Mouse (Mus musculus) liver (tissue): ENCODE measurements at regions not wholly inside any gene's neighbourhood (a gene's known extent, or its start where the extent isn't known, plus 50 kb on each side); places are given as distances from the start of the nearest gene placed in this dataset.

Experiments
- DNase-seq: peaks from one replicate; pipeline ENCODE4 v3.0.0-alpha.2; 2020; ENCODE audit warnings: mixed read lengths

- DNase-seq = no peak
Measured at GRCm38 (mm10) chr5:119149389-119150185, 520.9 kb upstream of the Tbx3 start.

DNA sequence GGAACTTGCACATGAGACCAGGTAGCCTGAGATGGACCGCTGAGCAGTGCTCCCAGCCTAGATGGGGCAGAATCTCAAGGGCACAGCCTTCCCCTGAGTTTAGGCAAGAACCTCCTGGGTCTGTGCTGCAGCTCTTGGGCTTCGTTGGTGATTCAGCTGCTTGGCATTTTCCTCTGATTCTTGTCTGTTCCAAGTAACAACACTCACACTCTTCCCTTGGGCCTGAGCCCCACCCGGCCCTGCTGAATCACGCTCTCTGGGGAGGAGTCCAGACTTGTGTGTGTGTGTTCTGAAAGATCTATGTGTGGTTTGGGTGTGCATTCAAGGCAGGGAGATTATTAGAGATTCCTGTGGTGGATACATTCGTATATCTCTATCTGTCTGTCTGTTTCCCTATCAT is 517.4 kb upstream of the Tbx3 start:
- DNase-seq = no peak

DNA sequence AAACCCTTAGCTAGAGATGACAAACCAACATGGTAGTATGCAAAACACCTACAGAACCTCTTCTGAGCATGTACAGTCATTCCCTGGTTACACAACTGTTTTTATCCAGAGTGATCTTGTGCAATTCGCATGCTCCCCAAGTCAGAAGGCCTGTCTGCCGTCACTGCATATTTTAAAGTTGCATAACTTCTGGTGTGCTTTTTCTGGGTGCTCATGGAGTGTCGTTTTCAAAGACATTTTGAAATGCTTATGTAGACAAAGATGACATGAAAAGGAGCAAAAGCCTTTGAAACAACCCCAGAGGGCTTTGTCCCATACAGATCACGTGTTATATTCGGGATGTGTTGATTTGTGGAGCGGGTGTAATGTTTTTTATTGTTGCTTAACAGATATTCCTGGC is 513.8 kb upstream of the Tbx3 start:
- DNase-seq = no peak

DNA sequence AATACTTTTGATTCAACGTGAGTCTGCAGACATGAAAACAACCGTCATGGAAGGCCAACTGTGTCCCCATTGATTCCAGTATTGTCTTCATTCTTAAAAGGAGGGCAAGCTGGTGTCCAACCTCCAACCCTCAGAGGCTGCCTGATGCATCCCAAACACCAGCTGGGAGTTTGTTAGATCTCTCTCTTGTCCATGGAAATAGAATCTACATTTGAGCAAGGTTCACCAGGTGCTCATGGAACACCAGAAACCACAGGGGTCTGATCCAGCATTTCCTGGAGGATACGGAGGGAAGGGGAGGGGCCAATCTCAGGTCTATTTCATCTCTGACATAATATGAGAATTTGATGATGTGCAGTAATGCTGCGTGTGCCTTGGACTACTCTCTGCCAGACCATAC is 512.3 kb upstream of the Tbx3 start:
- no peak for DNase-seq

- no peak for DNase-seq
Measured at GRCm38 (mm10) chr5:119162132-119162675, 508.3 kb upstream of the Tbx3 start.

- peak; percentile 38 for DNase-seq
Measured at GRCm38 (mm10) chr5:119167718-119168117, 502.8 kb upstream of the Tbx3 start.

GRCm38 (mm10) chr5:119169274-119169673 is 501.2 kb upstream of the Tbx3 start:
- DNase-seq = no peak

- DNase-seq = no peak
Measured at GRCm38 (mm10) chr5:119171626-119172025, 498.8 kb upstream of the Tbx3 start.

DNA sequence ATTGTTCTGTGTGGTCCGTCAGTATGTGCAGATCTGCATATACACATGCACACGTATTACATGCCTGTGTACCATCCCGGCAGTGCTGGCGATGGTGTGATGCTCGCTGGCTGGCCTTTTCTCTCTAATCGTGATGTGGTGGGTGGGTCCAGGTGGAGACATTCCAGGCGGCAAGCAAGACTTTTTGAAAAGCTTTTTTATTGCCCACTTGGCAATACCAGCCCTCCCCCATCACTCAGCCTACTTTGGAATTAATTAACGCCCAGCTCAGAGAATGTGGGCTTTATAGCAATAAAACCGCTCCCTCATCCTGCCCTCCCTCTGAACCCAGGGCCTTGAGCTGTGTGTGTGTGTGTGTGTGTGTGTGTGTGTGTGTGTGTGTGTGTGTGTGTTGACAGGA is 491.7 kb upstream of the Tbx3 start:
- DNase-seq = no peak

DNA sequence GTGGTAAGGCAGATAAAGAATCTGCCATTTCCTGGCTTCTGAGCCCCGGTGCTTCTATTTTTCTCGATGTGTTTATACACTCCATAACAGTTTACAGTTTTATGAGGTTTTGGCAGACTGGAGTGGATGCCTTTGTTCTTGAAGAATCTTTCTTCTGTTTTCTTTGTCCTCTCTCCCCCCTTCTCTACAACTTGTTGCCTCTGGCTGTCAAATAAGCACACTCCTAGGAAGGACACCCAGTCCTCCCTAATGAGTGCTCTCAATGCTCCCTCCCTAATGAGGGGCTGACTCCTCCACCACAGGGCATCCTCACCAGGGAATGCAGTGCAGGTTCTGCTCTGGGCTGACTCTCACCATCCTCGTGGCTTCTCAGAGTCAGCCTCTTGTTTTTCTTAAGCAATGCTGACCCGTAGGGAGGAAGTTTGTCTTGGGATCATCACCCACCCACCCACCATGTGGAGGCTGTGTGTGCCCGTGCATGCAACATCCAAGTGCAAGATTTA is 486.9 kb upstream of the Tbx3 start:
- DNase-seq = no peak

- DNase-seq = no peak
Measured at GRCm38 (mm10) chr5:119186611-119187010, 483.9 kb upstream of the Tbx3 start.

DNA sequence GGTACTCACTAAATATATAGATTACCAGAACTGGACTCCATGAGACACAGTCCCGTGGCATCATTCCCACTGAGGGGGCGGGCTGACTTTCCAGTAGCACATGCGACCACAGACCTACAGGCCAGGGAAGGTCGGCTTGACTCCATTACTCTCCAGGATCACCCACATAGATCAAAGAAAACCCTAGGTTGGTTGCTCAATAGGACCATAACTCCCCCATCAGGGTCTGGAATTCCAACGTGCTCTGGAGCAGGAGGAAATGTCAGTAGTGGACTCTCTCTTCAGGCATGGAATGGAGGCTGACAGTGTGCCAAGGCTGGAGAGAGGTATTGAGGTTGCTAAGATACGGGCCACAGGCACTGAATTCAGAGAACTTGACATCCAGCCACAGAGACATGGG is 482.0 kb upstream of the Tbx3 start:
- DNase-seq = no peak

DNA sequence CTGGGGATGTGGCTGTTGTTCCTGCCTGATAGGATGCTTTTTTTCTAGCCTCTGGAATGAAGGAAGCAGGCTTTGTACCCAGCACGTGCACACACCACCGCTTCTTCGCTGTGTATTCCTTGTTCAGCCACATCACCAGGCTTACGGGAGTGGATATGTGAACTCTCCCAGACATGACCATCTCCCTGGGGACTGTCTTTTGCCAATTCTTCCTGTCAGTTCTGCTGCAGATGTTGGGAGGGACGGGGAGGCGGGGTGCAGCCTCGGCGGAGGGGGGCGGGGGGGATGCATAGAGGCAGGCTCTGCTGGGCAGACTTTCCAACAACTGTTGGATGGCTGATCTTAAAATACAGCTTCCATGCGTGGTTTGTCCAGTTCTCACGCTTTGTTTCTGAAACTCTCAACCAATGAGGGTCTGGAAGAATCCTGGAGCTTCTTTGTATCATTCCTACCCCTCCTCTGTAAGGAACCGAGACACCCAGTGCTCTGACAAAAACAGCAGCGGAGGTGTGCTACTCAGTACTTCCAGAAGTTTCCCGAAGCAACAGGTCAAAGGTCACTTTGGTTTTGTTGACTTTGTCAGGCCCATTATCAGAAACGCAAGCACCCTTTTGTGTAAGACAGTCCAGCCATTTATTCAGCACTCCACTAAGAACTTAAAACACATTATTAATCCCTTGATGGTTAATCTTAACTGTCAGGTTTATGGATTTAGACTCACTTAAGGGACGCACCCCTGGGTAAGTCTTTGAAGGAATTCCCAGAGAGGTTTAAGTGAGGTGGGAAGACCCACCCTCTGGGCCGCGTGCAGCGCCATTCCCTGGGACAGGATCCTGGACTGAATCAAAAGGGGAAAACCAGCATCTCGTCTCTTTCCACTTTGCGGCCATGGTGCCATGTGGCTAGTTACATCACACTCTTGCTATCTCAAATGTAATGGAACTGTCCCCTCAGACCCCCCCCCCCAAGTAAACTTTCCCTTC is 476.5 kb upstream of the Tbx3 start:
- DNase-seq = no peak

DNA sequence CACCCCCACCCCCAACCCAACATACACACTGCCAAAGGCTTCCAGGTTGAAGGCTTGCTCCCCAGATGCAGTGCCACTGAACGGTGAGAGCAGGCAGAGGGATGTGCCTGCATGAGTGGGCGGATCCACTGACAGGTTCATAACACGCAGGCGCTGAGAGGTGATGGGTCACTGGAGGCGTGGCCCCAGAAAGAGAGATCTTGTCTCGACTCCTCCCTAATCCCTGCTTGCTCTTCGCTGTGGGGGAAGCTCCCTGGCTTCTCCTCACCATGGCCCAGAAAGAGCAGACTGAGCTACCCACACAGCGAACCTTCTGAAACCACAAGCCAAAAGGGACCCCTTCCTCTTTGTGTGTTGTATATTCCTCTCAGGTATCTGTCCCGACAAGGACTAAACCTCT is 470.6 kb upstream of the Tbx3 start:
- DNase-seq = no peak

GRCm38 (mm10) chr5:119201251-119201650 is 469.2 kb upstream of the Tbx3 start:
- DNase-seq = no peak

DNA sequence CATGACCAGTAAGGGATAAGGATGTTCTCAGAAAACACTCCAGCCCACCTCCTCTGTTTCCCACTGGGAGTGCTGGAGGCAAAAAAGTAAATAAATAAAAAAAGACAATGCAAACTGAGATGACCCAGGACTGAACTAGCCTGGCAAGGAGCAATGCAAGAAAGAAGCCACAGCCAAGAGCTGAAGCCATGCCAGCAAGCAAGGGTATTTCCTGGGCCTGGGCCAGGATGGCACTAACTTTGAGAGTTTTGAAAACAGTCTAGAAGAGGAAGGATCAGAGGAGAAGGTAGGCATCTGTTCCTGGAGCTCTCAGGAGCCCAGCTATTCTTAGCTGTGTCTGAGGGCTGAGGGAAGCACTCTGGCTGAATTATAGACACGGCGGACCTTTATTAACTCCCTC is 465.7 kb upstream of the Tbx3 start:
- no peak for DNase-seq

- DNase-seq = no peak
Measured at GRCm38 (mm10) chr5:119208077-119208476, 462.4 kb upstream of the Tbx3 start.

- DNase-seq = no peak
Measured at GRCm38 (mm10) chr5:119213196-119213595, 457.3 kb upstream of the Tbx3 start.

- DNase-seq = no peak
Measured at GRCm38 (mm10) chr5:119213692-119214357, 456.6 kb upstream of the Tbx3 start.

GRCm38 (mm10) chr5:119214937-119215336 is 455.5 kb upstream of the Tbx3 start:
- DNase-seq = no peak

DNA sequence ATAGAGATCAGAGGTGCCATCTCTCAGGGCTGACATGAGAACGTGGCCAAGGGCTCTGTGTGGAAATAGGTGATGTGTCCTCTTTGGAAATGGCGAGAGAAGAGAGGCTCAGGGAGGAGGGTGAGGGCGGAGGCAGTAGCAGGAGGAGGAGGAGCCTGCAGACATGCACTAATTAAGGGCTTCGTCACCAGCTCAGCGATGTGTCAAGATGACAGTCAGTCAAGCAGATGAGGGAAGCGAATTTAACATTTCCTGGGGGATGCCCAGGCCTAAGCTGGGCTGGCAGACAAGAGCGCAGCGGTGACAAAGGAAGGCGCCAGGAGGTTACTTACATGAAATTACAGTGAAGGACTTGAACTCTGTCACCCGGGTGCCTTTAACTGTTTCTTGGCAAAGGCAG is 455.1 kb upstream of the Tbx3 start:
- DNase-seq = no peak

- DNase-seq = no peak
Measured at GRCm38 (mm10) chr5:119216146-119216545, 454.3 kb upstream of the Tbx3 start.

GRCm38 (mm10) chr5:119217077-119217476 is 453.4 kb upstream of the Tbx3 start:
- no peak for DNase-seq
